Mouse (Mus musculus) kidney, embryonic 16.5 days (tissue): ENCODE measurements around the gene Dach1. TPM values are rescaled to one million over a fixed set of nuclear protein-coding genes. Genes with fewer than 3 reads are reported as not detected.

Source experiments
- ATAC-seq: fragments of 200-750 bp; cut with Nextera tagmentation; 2 replicates; pipeline ENCODE4 v1.8.0; 2017; ENCODE audit warnings: moderate TSS enrichment; ENCODE audit not compliant: low FRiP score, low TSS enrichment
- H3K27ac ChIP-seq: fragments of 300-500 bp; sonication (generic); 2 replicates; pipeline ENCODE4 v1.5.1; 2014; ENCODE audit warnings: low read length
- H3K27me3 ChIP-seq: fragments of 300-500 bp; sonication (generic); 2 replicates; pipeline ENCODE4 v1.6.1; 2014; ENCODE audit warnings: low read length, control low read depth, mixed read lengths; ENCODE audit not compliant: insufficient read depth
- H3K36me3 ChIP-seq: fragments of 300-500 bp; sonication (generic); 2 replicates; pipeline ENCODE4 v1.6.1; 2014; ENCODE audit warnings: low read length, control low read depth, mixed read lengths; ENCODE audit not compliant: insufficient read depth
- H3K4me1 ChIP-seq: fragments of 300-500 bp; sonication (generic); 2 replicates; pipeline ENCODE4 v1.6.1; 2014; ENCODE audit warnings: low read length, control low read depth, mixed read lengths; ENCODE audit not compliant: insufficient read depth
- H3K4me2 ChIP-seq: fragments of 300-500 bp; sonication (generic); replicated peaks from 2 replicates; pipeline ENCODE4 v1.6.1; 2014; ENCODE audit warnings: low read depth, low read length
- H3K4me3 ChIP-seq: fragments of 300-500 bp; sonication (generic); 2 replicates; pipeline ENCODE4 v1.5.1; 2014; ENCODE audit warnings: mild to moderate bottlenecking, low read length
- H3K9ac ChIP-seq: fragments of 300-500 bp; sonication (generic); replicated peaks from 2 replicates; pipeline ENCODE4 v1.6.1; 2014; ENCODE audit warnings: low read length
- H3K9me3 ChIP-seq: fragments of 300-500 bp; sonication (generic); 2 replicates; pipeline ENCODE4 v1.6.1; 2016; ENCODE audit warnings: low read length, control low read depth
- WGBS: fragments of 180-500 bp; shearing (Covaris S2); extraction: QIAGEN DNeasy Blood & Tissue Kit; methylation state at CpG from one replicate; pipeline ENCODE4 v1.1.7; 2014; 5-methylcytosine and 5-hydroxymethylcytosine counted together
- polyA plus RNA-seq: library from polyadenylated mRNA; unstranded; fragments of >200 nt; fragmentation: Nextera tagmentation; extraction: Ambion mirVana; gene quantifications from 2 replicates; pipeline ENCODE4 v1.2.1, GENCODE M21; 2015

Dach1 gene
- polyA plus RNA-seq, 1 experiment from 2014 or later = 17.0 TPM

GRCm38 (mm10) chr14:97742785-97743184, 426.8 kb downstream of the Dach1 start:
- H3K9ac ChIP-seq = no peak overlapping the region
- H3K9me3 ChIP-seq = no peaks in the 10 kb centered on the region
- H3K27me3 ChIP-seq = no peaks in the 10 kb centered on the region
- WGBS = 54% methylated on average over 4 of the region's 4 CpGs
- H3K36me3 ChIP-seq = no peaks in the 10 kb centered on the region
- no peak overlapping the region for H3K4me3 ChIP-seq
- no peak overlapping the region for H3K27ac ChIP-seq
- H3K4me2 ChIP-seq = no peak overlapping the region
- H3K4me1 ChIP-seq = no peaks in the 10 kb centered on the region
- no peak for ATAC-seq
